Mouse (Mus musculus) left cerebral cortex, adult 11 months (tissue): Measurements from ENCODE around the gene Ugt1a10.
"Not testable (repeated sequence)": the region's sequence is repeated elsewhere in the genome, so short reads cannot be mapped to it uniquely, and the experiment has no call there.

Source experiments
- DNase-seq: peaks from one replicate; pipeline ENCODE4 v3.0.0; 2022; ENCODE audit warnings: low spot score

Ugt1a10 gene

DNA sequence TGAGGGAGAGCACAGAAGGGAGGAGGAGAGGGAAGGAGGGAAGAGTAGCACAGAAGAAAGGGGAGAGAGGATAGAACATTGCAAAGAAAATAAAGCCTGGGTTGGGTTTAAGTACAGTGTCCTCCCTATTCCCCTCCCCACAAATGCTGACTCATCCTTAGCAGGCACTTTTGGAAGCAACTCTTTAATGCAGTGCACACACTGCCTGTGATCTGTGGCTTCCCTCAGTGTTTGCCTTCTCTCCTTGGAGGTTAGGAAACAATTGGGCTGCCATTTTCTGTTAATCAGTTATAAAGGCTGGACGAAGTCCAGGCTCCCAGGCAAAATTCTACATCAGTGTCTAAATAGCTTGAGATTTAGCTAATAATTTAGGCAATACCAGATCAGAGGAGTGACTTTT is 85.3 kb downstream of the Ugt1a10 start:
- not testable (repeated sequence) for DNase-seq

GRCm38 (mm10) chr1:88143966-88144675 is 88.9 kb downstream of the Ugt1a10 start:
- DNase-seq: not testable (repeated sequence)

DNA sequence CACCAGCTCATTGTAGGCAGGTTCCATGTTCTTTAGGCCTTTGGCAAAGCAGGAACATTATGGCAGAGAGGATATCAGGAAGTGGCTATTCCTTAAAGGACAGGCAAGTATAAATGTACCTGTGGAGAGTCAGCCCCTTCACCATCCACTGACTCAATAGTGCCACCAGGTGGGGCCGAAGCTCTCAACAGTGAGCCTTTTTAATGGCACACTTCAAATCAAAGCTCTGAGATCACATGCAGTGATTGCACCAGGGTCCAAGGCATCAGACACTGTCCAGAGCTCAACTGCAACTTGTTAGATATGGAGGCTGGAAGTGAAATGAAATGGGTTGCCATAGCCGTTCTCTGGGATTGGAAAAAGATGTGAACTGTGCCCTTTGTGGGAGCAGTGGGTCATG is 90.1 kb downstream of the Ugt1a10 start:
- not testable (repeated sequence) for DNase-seq

DNA sequence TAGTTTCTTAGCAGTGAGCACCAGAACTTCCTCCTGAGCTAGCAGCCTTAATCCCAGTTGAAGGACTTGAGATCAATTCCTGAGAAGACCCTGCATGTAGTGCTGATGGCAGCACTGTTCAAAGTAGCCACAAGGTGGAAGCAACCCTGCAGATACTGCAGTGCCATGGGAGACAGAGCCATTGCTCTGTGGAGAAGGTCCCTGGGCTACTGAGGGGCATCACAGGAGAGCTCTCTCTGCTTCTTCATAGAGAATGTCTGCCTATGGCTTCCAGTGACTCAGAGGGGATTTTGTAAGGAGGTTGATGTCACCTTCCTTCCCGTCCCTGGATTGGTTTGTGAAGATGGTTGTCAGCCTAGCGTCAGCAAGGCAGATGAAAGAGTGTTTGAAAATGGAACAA is 94.9 kb downstream of the Ugt1a10 start:
- DNase-seq: not testable (repeated sequence)

- DNase-seq: no peak
Measured at GRCm38 (mm10) chr1:88158430-88158829, 103.2 kb downstream of the Ugt1a10 start.

DNA sequence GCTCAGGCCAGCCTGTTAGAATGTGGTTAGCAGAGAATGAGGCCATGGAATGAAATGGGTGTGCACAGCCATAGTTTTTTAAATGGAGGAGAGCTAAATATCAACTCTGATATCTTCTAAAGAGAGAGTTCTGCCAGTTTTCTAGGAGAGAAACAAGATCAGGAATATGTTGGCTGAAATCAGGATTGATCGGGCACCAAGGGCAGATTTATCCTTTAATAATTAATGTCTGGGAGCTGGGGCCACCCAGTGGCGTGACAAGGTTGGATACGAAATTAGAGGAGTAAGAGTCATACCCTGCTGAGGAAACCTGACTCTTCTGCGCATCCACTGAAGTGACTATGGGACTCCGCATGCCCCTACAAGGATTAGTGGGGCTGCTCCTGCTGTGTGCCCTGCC is 110.5 kb downstream of the Ugt1a10 start, which contains the start of gene Ugt1a5:
Gene Ugt1a5, plus strand, starts transcription at position 302 of the 400 bp plus-strand sequence.
- no peak for DNase-seq

DNA sequence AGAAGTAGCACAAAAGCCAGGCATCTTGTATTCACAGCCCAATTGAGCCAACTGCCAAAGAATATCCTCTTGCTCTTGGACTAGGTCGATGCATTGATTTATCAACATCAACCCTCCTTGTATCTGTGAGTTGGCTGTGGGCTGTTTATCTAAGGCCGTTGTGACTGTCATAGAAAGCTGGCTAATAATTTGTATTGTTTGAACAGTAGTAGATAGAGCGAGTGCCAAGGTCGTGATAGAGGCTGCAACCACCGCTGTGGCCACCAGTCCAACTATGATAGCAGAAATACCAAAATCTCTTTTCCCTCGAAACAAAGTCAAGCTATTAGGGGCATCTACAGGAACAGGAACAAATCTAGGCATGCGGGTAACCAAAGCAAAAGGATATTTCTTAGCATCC is 117.0 kb downstream of the Ugt1a10 start:
- DNase-seq: not testable (repeated sequence)

GRCm38 (mm10) chr1:88179657-88180056 is 124.5 kb downstream of the Ugt1a10 start:
- DNase-seq: no peak

DNA sequence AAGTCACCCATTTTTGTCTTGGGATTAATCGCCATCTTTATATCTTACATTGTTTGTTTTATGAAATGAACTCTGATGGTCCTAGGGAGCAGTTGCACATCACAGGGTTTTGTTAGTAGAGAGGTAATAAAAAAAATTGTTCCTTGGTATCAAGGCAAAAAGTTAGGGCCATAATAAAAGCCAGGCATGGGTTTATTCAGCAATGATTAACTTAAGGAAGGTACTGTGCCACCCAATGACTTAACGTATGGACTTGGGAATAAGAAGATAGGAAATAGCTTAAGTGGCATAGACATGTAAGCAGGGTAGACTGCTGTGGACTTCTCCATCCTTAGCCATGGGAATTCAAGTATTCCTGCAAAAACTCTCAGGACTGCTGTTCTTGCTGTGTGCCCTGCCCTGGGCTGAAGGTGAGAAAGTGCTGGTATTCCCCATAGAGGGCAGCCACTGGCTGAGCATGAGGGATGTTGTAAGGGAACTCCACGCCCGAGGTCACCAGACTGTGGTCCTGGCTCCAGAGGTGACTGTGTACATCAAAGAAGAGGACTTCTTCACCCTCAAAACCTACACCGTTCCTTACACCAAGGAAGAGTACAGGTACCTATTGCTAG is 131.2 kb downstream of the Ugt1a10 start:
- DNase-seq: no peak

DNA sequence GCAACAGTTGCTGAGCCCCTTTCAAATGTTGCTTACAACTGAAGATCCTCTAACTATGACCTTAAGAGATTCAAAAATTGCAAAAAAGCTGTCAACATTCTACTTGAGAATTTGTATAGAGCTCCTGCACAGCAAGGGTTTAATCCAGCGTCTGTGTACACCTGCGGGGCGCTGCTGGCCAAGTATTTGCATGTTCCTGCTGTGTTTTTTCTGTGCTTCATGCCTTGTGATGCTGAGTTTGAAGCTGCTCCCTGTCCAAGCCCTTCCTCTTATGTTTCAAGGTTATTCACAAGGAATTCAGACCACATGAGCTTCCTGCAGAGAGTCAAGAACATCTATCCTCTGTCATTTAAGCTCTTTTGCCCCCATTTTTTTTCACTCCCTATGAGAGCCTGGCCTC is 136.9 kb downstream of the Ugt1a10 start:
- DNase-seq: no peak

DNA sequence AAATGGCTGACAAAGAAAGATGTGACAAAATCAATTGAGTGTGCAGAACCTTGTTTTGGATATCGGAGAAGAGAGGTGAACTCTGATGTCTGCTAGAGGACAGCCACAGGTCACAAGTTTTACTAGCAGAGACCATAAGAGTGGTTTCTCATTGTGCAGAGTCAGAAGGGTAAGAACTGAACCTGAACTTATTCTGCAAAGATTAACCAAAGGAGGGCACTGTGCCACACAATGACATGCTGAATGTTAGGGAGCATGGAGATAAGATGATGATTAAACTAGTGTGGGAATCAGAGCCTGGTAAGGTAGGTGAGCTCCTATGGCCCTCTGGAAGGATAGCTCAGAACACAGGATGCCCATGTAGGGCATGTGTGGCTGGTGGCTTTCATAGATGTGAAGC is 140.5 kb downstream of the Ugt1a10 start:
- DNase-seq: no peak

DNA sequence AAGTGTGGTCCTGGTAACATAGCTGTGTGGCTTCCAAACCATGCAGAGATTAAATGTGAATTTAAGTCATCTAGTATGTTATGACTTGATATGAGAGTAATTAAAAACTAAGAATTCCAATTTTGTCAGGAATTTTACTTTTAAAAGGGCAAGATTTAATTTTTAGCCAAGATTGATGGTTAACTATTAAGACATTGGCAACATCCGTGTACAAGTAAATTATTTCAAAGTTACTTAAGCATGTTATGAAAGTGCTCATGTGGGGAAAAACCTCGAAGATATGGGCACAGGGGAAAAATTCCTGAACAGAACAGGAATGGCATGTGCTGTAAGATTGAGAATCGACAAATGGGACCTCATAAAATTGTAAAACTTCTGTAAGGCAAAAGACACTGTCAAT is 142.3 kb downstream of the Ugt1a10 start:
- DNase-seq: no peak

GRCm38 (mm10) chr1:88199996-88200395 is 144.8 kb downstream of the Ugt1a10 start:
- no peak for DNase-seq

DNA sequence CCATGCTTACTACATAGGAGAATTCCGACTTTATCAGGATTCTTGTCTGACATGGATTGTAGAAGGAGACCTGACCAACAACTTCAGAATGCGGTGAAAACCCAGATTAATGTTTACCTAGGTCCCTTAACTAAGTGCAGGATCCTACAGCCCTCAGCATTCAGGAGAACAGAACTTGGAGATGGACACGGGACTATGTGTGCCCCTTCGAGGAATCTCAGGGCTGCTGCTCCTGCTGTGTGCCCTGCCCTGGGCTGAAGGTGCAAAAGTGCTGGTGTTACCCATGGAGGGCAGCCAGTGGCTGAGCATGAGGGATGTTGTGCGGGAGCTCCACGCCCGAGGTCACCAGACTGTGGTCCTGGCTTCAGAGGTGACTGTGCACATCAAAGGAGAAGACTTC is 145.3 kb downstream of the Ugt1a10 start, which contains the start of gene Ugt1a2:
Gene Ugt1a2, plus strand, starts transcription at position 146 of the 400 bp plus-strand sequence.
- no peak for DNase-seq

- DNase-seq: peak; percentile 72
Measured at GRCm38 (mm10) chr1:88205294-88205922, 150.2 kb downstream of the Ugt1a10 start, which contains the start of gene Dnajb3. Gene Dnajb3, minus strand, starts transcription at chr1:88205782.

DNA sequence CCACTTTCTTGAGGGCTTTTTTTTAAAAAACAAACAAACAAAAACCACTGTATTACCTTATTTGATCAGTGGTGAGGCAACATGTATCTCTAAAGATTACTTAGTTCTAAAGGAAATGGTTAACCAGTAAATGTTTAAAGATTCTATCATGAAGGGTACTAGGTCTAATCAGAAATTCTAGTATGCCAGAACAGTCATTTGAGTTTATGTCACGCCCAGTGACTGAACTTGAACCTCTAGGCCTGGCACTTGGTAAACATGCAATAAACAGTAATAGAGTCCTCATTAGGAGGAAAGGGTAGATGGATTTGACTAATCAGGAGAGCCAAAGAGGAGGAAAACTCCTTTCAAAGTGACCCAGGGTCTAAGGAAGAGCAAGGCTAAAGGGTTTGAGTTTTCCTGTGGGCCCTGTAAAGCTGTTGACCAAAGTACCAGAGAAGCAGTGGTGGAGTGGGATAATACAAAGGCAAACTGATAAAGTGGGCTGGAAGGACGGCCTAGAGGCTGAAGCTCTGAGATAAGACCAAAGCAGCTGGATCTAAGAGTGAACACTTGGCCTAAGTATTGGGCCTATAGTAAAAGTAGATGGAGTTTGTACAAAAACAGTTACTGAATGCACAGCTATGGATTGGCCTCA is 151.8 kb downstream of the Ugt1a10 start:
- no peak for DNase-seq

DNA sequence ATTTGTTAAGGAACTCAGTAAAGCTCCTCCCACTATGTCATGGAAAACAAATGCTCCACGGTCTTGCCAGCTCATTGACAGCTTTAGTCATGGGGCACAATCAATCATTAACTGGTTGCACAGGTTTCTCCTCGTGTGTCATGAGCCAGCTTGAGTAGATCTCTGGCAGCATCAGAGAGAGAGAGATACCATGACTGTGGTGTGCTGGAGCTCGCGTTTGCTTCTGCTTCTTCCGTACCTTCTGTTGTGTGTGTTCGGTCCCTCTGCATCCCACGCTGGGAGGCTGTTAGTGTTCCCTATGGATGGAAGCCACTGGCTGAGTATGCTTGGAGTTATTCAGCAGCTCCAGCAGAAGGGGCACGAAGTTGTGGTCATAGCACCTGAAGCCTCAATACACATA is 156.6 kb downstream of the Ugt1a10 start, which contains the start of gene Ugt1a1:
Gene Ugt1a1, plus strand, starts transcription at position 148 of the 400 bp plus-strand sequence.
- no peak for DNase-seq

GRCm38 (mm10) chr1:88212341-88213045 is 157.3 kb downstream of the Ugt1a10 start:
- DNase-seq: no peak

DNA sequence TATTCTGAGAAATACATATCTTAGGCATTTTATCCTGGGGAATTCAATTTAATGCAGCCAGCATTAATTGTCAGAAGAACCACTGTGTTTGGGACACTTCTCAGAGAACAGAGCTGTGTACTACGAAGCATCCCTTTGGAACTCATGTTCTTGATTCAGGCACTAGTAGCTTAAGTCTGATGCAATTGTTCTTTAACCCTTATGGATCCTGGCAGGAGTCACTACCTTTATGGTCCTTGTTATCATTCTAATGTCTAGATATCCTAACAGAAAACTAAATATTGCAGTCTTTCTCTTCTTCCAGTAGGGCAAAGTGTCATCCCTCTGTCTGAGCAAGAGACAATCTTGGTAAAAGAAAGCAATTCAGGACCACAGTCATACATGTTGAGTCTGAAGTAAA is 157.9 kb downstream of the Ugt1a10 start:
- no peak for DNase-seq

GRCm38 (mm10) chr1:88213766-88214461 is 158.7 kb downstream of the Ugt1a10 start:
- DNase-seq: no peak

DNA sequence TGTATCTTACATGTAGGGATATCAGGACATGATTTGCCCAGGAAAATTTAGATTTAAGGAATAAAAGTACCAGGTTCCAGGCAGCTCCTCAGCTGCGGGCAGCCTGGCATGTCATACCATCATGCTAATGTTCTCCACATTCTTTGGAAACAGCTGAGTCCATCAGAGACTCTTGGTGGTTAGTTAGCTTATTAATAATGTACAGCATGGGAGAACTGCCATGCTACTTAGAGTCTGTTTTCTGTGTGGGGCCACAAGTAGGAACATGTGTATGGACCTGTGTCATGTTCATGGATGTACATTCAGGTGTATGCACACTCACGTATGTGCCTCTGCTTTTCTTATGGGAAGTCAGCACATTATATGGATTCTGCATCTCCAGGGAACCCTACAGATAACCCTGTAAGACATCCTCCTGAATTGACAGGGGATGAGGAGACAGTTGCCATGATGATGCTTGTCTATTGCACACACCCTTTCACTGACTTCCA is 159.3 kb downstream of the Ugt1a10 start:
- no peak for DNase-seq
